23 mouse cellular contexts compared by ENCODE assay signal in the genomic region with DNA sequence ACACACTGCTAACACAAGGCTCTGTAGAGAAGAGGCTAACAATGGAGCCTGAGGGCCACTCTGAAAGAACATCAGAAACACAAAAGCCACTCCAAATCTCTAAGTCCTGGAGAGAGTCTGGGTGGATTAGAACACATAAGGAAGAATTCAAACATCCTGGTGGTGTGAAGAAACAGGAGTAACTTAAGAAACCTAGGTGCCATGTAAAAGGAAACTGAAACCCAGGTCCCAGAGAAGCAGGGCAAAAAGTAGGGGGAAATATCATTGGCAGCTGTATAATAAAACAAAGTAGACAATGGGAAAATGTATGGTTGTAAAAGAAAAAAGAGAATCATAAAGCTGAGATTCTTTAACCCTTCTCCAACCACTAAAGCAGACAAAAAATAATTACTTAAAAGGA.
"Had no signal": no experiment of that assay in that cellular context is flagged by ENCODE, and none has a peak within 500 bp of the region (broad histone marks: within the 10 kb centered on the region; RNA-seq: fewer than 3 reads in every experiment).

No protein-coding gene starts in this region.

- ATAC-seq: liver, postnatal 0 days; midbrain, embryonic 13.5 days; midbrain, embryonic 16.5 days had no signal

- H3K9ac ChIP-seq: limb, embryonic 12.5 days; limb, embryonic 15.5 days; liver, embryonic 14.5 days; liver, postnatal 0 days; lung, embryonic 15.5 days; midbrain, embryonic 13.5 days had no signal

- H3K27ac ChIP-seq: limb, embryonic 12.5 days; limb, embryonic 15.5 days; liver, embryonic 14.5 days; lung, embryonic 15.5 days; midbrain, embryonic 10.5 days; midbrain, embryonic 13.5 days had no signal

- H3K9me3 ChIP-seq: limb, embryonic 15.5 days; lung, embryonic 15.5 days; megakaryocyte, embryonic 14.5 days had no signal

- H3K36me3 ChIP-seq: lung, embryonic 15.5 days had no signal

- H3K4me1 ChIP-seq: limb, embryonic 15.5 days had no signal

- H3K27me3 ChIP-seq: limb, embryonic 12.5 days; limb, embryonic 15.5 days; lung, embryonic 15.5 days; megakaryocyte, embryonic 14.5 days; midbrain, embryonic 13.5 days had no signal

- DNase-seq: kidney, adult 2 months; kidney, postnatal 10 days; kidney, postnatal 36 days; layer of hippocampus, postnatal 36 days; left cerebral cortex, postnatal 4 days; liver, postnatal 0 days; lung, postnatal 10 days; lung, postnatal 36 days; right cerebral cortex, adult 18-20 months; right cerebral cortex, postnatal 14 days; right cerebral cortex, postnatal 4 days; thymus, adult 18-20 months; thymus, postnatal 36 days had no signal

- H3K4me2 ChIP-seq: limb, embryonic 12.5 days; limb, embryonic 15.5 days; liver, embryonic 11.5 days; lung, embryonic 15.5 days; midbrain, embryonic 13.5 days had no signal

- H3K4me3 ChIP-seq: limb, embryonic 12.5 days; limb, embryonic 15.5 days; lung, embryonic 15.5 days; megakaryocyte, embryonic 14.5 days; midbrain, embryonic 10.5 days; midbrain, embryonic 13.5 days; myocyte had no signal
